Mouse (Mus musculus) stomach, postnatal 0 days (tissue): Measurements from ENCODE around the gene Col6a5.

Experiments used
- CTCF ChIP-seq: IDR thresholded peaks from 2 replicates; pipeline ENCODE4 v1.5.1; 2016; ENCODE audit warnings: antibody characterized with exemption, low read depth, mild to moderate bottlenecking, moderate library complexity
- EP300 ChIP-seq: optimal IDR thresholded peaks from 2 replicates; pipeline ENCODE3; 2016; ENCODE audit warnings: antibody characterized with exemption

- TF ChIP-seq CTCF: no peak
- TF ChIP-seq EP300: no peak
Measured at GRCm38 (mm10) chr9:105827076-105827647, 133.3 kb downstream of the Col6a5 start.
